Mouse (Mus musculus) kidney, adult 2 months (tissue): ENCODE data around the gene Rps6kb1. TPM values are rescaled to one million over a fixed set of nuclear protein-coding genes. Genes with fewer than 3 reads are reported as not detected.

Experiments
- DNase-seq: peaks from one replicate; pipeline ENCODE4 v3.0.0; 2021
- H3K27ac ChIP-seq: fragments of 200-500 bp; 2 replicates; pipeline ENCODE4 v1.5.1; 2012; ENCODE audit warnings: low read depth, low read length, control low read depth, inconsistent platforms; ENCODE audit not compliant: insufficient read depth
- H3K27me3 ChIP-seq: fragments of 200-500 bp; replicated peaks from 2 replicates; pipeline ENCODE4 v1.6.1; 2012; ENCODE audit warnings: mild to moderate bottlenecking, moderate library complexity, low read length, inconsistent platforms; ENCODE audit not compliant: control insufficient read depth, insufficient read depth
- H3K36me3 ChIP-seq: fragments of 200-500 bp; 2 replicates; pipeline ENCODE4 v1.6.1; 2012; ENCODE audit warnings: mild to moderate bottlenecking, moderate library complexity, low read length, inconsistent platforms; ENCODE audit not compliant: control insufficient read depth, insufficient read depth
- H3K4me1 ChIP-seq: fragments of 200-500 bp; 2 replicates; pipeline ENCODE4 v1.6.1; 2011; ENCODE audit warnings: low read length; ENCODE audit not compliant: control insufficient read depth, insufficient read depth
- H3K4me3 ChIP-seq: fragments of 200-500 bp; 2 replicates; pipeline ENCODE4 v1.5.1; 2011; ENCODE audit warnings: mild to moderate bottlenecking, low read depth, low read length, control low read depth; ENCODE audit not compliant: insufficient read depth
- CTCF ChIP-seq: fragments of 200-500 bp; conservative IDR thresholded peaks from 2 replicates; pipeline ENCODE4 v1.5.1; 2011; ENCODE audit warnings: low read depth, mild to moderate bottlenecking, control low read depth, low read length, moderate library complexity, mixed read lengths; ENCODE audit not compliant: insufficient read depth, insufficient read length
- POLR2A ChIP-seq: fragments of 200-500 bp; IDR thresholded peaks from one replicate; pipeline ENCODE4 v1.6.1; 2011; ENCODE audit warnings: low read depth, low read length, control low read depth
- WGBS: fragments of 180-500 bp; shearing (Covaris S2); methylation state at CpG from one replicate; pipeline ENCODE4 v1.1.7; 2018; 5-methylcytosine and 5-hydroxymethylcytosine counted together
- polyA plus RNA-seq: library from polyadenylated mRNA; depleted of rRNA; stranded (reverse); fragments of >200 nt; gene quantifications from 2 replicates; pipeline ENCODE4 v1.2.3, GENCODE M21; 2012

The Rps6kb1 gene
- polyA plus RNA-seq, 1 experiment, result 7.3 TPM

- H3K4me1 ChIP-seq, result peaks cover 38% of the 10 kb centered on the region
- H3K36me3 ChIP-seq, result no peaks in the 10 kb centered on the region
- TF ChIP-seq POLR2A, result no peak
- no peak for TF ChIP-seq CTCF
- H3K27me3 ChIP-seq, result no peaks in the 10 kb centered on the region
- H3K27ac ChIP-seq, result no peak overlapping the region
- H3K4me3 ChIP-seq, result 0 out of 2 replicates have a peak overlapping the region, but pooled peaks have one; percentile 3
- no peak for DNase-seq
- WGBS, result 76% methylated on average over 14 of the region's 14 CpGs
Measured at GRCm38 (mm10) chr11:86583990-86584897, 39.6 kb upstream of the Rps6kb1 start.

DNA sequence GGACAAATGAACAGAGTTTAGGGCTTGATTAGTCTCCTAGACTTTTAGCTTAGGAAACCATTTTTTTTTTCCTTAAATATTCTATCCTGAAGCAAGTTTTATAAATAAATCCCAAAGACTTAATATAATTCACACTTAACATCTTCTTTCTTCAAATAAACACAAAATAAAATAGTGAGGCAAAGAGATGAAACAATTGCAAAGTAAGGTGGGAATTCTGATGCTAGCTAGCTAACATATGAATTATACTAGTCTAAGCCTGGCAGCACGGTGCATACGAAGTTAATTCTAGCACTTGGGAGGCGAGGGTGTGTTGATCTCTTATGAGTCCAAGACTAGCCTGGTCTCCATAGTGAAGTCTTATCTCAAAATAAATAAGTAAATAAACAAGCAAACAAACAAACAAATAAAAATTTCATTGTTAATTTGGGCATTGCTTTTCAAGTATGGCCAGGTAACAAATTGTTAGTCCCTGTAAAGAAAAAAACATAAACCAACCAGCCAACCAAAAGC is 38.8 kb upstream of the Rps6kb1 start:
- DNase-seq, result no peak
- 92% methylated on average over 3 of the region's 3 CpGs for WGBS
- peaks cover 44% of the 10 kb centered on the region for H3K4me1 ChIP-seq
- no peak overlapping the region for H3K4me3 ChIP-seq
- no peak overlapping the region for H3K27ac ChIP-seq
- H3K27me3 ChIP-seq, result no peaks in the 10 kb centered on the region
- TF ChIP-seq POLR2A (no peak), CTCF (no peak)
- no peaks in the 10 kb centered on the region for H3K36me3 ChIP-seq

GRCm38 (mm10) chr11:86582543-86583260 is 38.1 kb upstream of the Rps6kb1 start:
- 91% methylated on average over 7 of the region's 7 CpGs for WGBS

DNA sequence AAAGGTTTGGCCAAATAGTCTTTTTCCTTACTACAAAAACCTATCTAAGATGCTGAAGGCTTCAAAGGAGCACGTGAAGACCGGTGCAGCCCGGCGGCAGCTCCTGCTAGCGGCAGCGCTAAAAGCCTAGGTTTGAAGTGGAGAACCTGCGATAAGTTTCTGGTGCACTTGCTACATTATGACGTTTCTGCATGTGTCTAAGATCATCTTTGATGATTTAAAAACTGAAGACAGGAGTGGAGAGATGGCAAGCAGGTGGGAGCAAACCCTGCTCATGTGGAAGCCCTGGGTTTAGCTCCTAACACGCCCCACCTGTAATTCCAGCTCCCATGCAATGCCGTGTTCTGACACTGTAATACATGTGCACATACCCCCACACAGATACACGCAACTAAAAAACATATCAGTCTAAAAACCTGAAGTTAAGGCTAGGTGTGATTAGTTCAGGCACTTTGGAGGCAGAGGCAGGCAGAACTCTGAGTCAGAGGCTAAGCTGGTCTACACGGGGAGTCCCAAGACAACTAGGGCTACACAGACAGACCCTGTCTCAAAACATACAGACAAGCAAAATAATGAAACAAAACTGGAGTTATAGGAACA is 37.4 kb upstream of the Rps6kb1 start:
- TF ChIP-seq POLR2A (peak; percentile 3), CTCF (no peak)
- DNase-seq, result no peak
- Histone ChIP-seq H3K4me1 (peaks cover 41% of the 10 kb centered on the region), H3K27ac (peak overlapping the region; percentile 99), H3K36me3 (no peaks in the 10 kb centered on the region), H3K27me3 (no peaks in the 10 kb centered on the region), H3K4me3 (no peak overlapping the region)
- WGBS, result 74% methylated on average over 12 of the region's 12 CpGs

More at GRCm38 (mm10) chr11:86582543-86583260, 38.1 kb upstream of the Rps6kb1 start:
- TF ChIP-seq CTCF (no peak), POLR2A (no peak)
- no peak for DNase-seq
- Histone ChIP-seq H3K27me3 (no peaks in the 10 kb centered on the region), H3K4me3 (no peak overlapping the region), H3K4me1 (peaks cover 40% of the 10 kb centered on the region), H3K36me3 (no peaks in the 10 kb centered on the region), H3K27ac (peak overlapping the region; percentile 99)

DNA sequence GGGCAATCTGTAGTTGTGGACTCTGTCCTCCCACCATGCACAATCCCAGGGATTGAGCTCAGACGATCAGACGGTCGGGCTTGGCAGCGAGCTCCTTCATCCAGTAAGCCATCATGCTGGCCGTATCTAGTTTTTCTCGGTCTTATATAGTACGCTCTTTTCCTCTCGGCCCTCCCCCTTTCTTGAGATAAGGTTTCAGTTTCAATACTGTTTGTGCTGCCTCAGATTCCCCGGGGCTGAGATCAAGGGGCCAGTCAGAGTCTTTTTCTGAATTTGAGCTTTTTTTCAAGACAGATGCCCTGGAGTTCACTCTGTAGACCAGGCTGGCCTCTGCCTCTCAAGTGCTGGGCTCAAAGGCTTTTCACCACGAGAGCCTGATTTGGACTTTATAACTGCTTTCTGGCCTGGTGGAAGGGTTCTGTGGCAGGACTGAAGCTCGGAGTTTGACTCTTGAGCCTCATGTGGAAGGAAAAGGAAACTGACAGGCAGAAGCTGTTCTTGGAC is 36.7 kb upstream of the Rps6kb1 start:
- H3K27ac ChIP-seq, result peak overlapping the region; percentile 99
- TF ChIP-seq CTCF (no peak), POLR2A (peak; percentile 69)
- peaks cover 41% of the 10 kb centered on the region for H3K4me1 ChIP-seq
- peak overlapping the region; percentile 47 for H3K4me3 ChIP-seq
- WGBS, result 9% methylated on average over 11 of the region's 11 CpGs
- DNase-seq, result peak; percentile 90
- no peaks in the 10 kb centered on the region for H3K36me3 ChIP-seq
- H3K27me3 ChIP-seq, result no peaks in the 10 kb centered on the region

DNA sequence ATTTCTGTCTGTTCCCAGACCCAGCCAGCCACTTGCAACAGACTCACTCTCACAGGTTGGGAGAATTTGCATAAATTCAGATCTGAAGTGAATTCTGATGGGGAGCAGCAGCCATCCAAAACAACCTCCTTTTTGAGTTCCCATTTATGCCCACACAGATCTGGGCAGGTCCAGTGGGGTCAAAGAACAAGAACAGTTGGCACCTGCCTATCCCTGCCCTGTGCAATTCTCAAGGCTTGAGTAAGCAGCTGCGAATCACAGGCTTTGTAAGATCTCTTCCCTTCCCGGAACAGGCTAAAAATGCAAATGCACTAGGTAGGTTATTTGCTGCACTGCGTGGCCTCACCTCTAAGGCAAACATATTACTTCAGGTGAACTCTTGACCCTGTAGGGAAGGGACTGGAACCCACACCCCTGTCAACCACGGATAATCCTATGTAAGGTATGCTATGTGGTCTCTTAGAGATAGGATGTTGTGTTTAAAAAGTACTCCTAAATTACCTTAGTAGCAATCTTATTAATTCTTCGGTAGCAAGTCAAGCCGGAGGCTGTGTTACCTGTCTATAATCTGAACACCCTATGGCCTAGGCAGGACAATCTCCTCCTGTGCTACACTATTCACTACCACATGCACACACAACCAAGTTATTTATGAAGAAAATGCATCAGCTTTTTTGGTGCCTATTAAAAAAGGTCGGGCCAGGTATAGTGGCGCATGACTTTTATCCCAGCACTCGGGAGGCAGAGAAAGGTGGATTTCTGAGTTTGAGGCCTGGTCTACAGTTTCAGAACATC is 35.9 kb upstream of the Rps6kb1 start:
- peaks cover 41% of the 10 kb centered on the region for H3K4me1 ChIP-seq

More for the DNA sequence above, 35.9 kb upstream of the Rps6kb1 start:
- WGBS, result 43% methylated on average over 9 of the region's 9 CpGs
- no peak for TF ChIP-seq POLR2A
- no peak for TF ChIP-seq CTCF
- Histone ChIP-seq H3K27ac (peak overlapping the region; percentile 99), H3K36me3 (no peaks in the 10 kb centered on the region), H3K4me3 (no peak overlapping the region), H3K27me3 (no peaks in the 10 kb centered on the region)
- DNase-seq, result peak; percentile 93
